Mouse (Mus musculus): ENCODE measurements around the gene Ggn. TPM values are rescaled to one million over a fixed set of nuclear protein-coding genes. Genes with fewer than 3 reads are reported as not detected.
"Not testable (repeated sequence)": the region's sequence is repeated elsewhere in the genome, so short reads cannot be mapped to it uniquely, and the experiment has no call there.

Gene Ggn
- polyA plus RNA-seq, 1 experiment from 2014 or later = 0.36 TPM

DNA sequence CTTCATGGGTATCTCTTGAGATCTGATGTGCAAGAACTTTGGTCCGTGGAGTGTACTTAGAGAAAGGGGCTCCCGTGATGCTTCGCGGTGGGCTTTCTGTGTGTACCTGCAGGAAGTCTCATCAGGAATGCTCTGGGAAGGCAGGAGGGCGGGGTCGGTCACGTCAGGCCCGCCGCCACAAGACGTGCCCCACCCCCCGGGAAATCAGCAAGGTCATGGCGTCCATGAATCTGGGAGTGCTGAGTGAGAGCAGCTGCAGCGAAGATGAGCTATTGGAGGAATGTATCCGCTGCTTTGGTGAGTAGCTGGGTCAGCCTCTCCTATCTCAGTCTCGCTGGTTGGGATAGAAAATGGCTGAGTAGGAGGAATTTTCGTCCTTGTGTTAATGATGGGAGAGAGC, 32.6 kb upstream of the Ggn start:
- 41% methylated on average over 16 of the region's 16 CpGs for WGBS
- Histone ChIP-seq H3K4me2 (replicated peaks) (no peak overlapping the region), H3K27ac (no peak overlapping the region), H3K36me3 (replicated peaks; ENCODE audit: control insufficient read depth, insufficient read depth) (no peaks in the 10 kb centered on the region), H3K4me3 (replicated peaks; ENCODE audit: low read length) (no peak overlapping the region), H3K27me3 (ENCODE audit: control insufficient read depth, insufficient read depth, low read length) (peaks cover 20% of the 10 kb centered on the region), H3K9me3 (ENCODE audit: control insufficient read depth, low read length) (no peaks in the 10 kb centered on the region), H3K4me1 (replicated peaks; ENCODE audit: control insufficient read depth, insufficient read depth, low read length) (no peaks in the 10 kb centered on the region; the same call in 1 of the 2 replicates), H3K9ac (no peak overlapping the region)
- ATAC-seq (ENCODE audit: low FRiP score) (no peak), DNase-seq (ENCODE audit: low spot score) (no peak)

DNA sequence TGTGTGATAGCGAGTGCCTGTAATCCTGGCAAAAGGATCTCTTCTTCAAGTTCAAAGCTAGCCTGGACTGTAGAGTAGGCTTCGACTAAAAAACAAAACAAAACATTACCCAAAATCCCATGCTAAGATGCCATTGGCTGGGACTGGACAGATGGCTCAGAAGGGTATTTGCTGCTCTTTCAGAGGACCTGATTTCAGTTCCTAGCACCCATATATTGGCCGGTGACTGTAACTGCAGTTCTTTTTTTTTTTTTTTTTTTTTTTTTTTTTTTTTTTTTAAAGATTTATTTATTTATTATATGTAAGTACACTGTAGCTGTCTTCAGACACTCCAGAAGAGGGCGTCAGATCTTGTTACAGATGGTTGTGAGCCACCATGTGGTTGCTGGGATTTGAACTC, 30.8 kb upstream of the Ggn start:
- not testable (repeated sequence) for H3K36me3 ChIP-seq (replicated peaks; ENCODE audit: control insufficient read depth, insufficient read depth); H3K9ac ChIP-seq; H3K9me3 ChIP-seq (ENCODE audit: control insufficient read depth, low read length); H3K27ac ChIP-seq; H3K4me3 ChIP-seq (replicated peaks; ENCODE audit: low read length); DNase-seq (ENCODE audit: low spot score); ATAC-seq (ENCODE audit: low FRiP score); H3K4me2 ChIP-seq (replicated peaks); H3K4me1 ChIP-seq (replicated peaks; ENCODE audit: control insufficient read depth, insufficient read depth, low read length)
- 89% methylated on average over 3 of the region's 4 CpGs for WGBS
- H3K27me3 ChIP-seq (ENCODE audit: control insufficient read depth, insufficient read depth, low read length) = peaks cover 20% of the 10 kb centered on the region

DNA sequence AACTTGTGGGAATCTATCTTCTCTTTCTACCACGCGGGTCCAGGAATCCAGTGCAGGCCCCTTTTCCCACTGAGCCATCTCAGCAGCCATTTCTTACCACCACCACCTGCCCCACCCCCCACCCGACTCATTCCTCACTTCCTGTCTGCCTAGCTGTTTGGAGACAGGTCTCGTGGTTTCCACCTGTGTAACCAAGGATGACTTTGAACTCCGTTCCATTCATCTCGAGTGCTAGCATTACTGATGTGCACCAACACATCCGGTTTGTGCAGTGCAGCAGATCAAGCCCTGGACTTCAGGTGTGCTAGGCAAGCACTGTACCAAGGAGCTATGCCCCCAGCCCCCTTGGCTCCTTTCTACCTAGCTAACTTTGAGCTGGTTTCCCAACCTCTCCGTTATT, 28.6 kb upstream of the Ggn start:
- WGBS = 86% methylated on average over 8 of the region's 8 CpGs
- H3K4me3 ChIP-seq (replicated peaks; ENCODE audit: low read length) = no peak overlapping the region
- no peak overlapping the region for H3K27ac ChIP-seq
- H3K9me3 ChIP-seq (ENCODE audit: control insufficient read depth, low read length) = no peaks in the 10 kb centered on the region
- H3K9ac ChIP-seq = no peak overlapping the region
- DNase-seq (ENCODE audit: low spot score) (no peak), ATAC-seq (ENCODE audit: low FRiP score) (no peak)
- H3K4me1 ChIP-seq (replicated peaks; ENCODE audit: control insufficient read depth, insufficient read depth, low read length) = no peaks in the 10 kb centered on the region
- no peak overlapping the region for H3K4me2 ChIP-seq (replicated peaks)
- H3K27me3 ChIP-seq (ENCODE audit: control insufficient read depth, insufficient read depth, low read length) = peaks cover 3% of the 10 kb centered on the region; the same call in 1 of the 2 replicates
- no peaks in the 10 kb centered on the region for H3K36me3 ChIP-seq (replicated peaks; ENCODE audit: control insufficient read depth, insufficient read depth)

DNA sequence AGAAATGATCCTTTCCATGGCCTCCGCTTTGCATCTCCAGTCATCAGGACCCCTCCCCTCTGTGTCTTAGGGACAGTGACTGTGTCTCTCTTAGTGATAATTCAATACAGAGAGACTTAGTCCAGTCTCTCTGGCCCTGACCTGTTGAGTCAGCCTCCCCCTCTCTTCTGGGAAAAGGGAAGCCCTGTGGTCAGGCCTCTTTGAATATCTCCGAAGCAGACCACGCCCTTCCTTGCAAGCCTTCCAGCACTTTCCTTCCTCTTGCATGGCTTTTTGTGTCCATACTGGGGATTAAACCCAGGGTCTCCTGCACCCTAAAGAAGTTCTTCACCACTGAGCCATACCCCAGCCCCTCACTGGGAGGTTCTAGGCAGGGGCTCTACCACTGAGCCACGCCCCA, 26.0 kb upstream of the Ggn start:
- Histone ChIP-seq H3K4me3 (replicated peaks; ENCODE audit: low read length) (no peak overlapping the region), H3K36me3 (replicated peaks; ENCODE audit: control insufficient read depth, insufficient read depth) (no peaks in the 10 kb centered on the region), H3K4me1 (replicated peaks; ENCODE audit: control insufficient read depth, insufficient read depth, low read length) (no peaks in the 10 kb centered on the region), H3K27ac (no peak overlapping the region), H3K9ac (no peak overlapping the region), H3K27me3 (ENCODE audit: control insufficient read depth, insufficient read depth, low read length) (no peaks in the 10 kb centered on the region), H3K9me3 (ENCODE audit: control insufficient read depth, low read length) (no peaks in the 10 kb centered on the region), H3K4me2 (replicated peaks) (no peak overlapping the region)
- DNase-seq (ENCODE audit: low spot score) (no peak), ATAC-seq (ENCODE audit: low FRiP score) (no peak)
- WGBS = 90% methylated on average over 4 of the region's 4 CpGs

DNA sequence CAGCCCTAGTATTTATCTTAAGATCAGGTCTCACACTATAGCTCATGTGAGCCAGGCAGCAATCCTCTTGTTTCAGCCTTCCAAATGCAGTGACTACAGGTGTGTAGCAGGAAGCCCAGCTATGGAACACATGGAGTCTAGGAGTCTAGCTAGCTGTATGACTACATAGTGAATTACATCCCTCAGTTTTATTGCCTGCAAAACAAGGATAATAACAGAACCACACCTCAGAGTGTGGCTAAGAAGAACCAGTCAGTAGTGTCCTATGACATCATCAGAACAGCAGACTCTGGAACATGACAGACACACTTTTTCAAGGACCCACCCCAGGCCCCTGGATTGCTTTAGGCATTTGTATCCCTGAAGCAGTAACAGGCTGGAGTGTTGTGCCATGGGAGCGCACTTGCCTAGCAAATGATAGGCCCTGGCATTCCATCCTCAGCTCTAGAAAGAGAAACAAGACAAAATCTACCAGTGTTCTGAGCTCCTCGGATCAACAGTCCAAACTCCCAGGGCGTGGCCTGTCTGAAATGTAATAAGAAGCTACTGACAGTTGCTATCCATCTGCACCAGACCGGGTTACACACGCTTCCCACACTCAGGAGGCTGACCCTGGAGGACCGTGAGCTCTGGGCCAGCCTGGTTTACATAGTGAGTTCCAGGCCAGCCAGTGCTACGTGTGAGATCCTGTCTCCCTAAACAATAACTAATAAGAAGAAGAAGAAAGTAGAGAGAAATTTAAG, 23.2 kb upstream of the Ggn start:
- no peaks in the 10 kb centered on the region for H3K9me3 ChIP-seq (ENCODE audit: control insufficient read depth, low read length)
- H3K4me2 ChIP-seq (replicated peaks) = no peak overlapping the region
- H3K4me3 ChIP-seq (replicated peaks; ENCODE audit: low read length) = no peak overlapping the region
- no peaks in the 10 kb centered on the region for H3K4me1 ChIP-seq (replicated peaks; ENCODE audit: control insufficient read depth, insufficient read depth, low read length)
- H3K36me3 ChIP-seq (replicated peaks; ENCODE audit: control insufficient read depth, insufficient read depth) = no peaks in the 10 kb centered on the region
- H3K27me3 ChIP-seq (ENCODE audit: control insufficient read depth, insufficient read depth, low read length) = no peaks in the 10 kb centered on the region
- DNase-seq (ENCODE audit: low spot score) = no peak
- no peak overlapping the region for H3K27ac ChIP-seq
- no peak for ATAC-seq (ENCODE audit: low FRiP score)
- no peak overlapping the region for H3K9ac ChIP-seq
- WGBS = 88% methylated on average over 7 of the region's 7 CpGs

DNA sequence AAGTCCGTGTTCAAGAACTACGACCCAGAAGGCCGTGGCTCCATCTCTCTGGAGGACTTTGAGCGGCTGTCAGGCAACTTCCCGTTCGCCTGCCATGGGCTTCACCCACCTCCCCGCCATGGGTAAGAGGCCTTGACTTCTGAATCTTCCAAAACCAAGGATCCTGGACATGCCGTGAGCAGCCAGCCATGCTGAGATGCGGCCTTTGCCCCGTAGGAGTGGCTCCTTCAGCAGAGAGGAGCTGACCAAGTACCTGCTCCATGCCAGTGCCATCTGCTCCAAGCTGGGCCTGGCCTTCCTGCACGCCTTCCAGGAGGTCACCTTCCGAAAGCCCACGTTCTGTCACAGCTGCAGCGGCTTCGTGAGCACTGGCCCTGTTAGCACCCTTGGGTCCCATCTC, 21.2 kb upstream of the Ggn start:
- DNase-seq (ENCODE audit: low spot score) (no peak), ATAC-seq (ENCODE audit: low FRiP score) (no peak)
- Histone ChIP-seq H3K27me3 (ENCODE audit: control insufficient read depth, insufficient read depth, low read length) (no peaks in the 10 kb centered on the region), H3K9me3 (ENCODE audit: control insufficient read depth, low read length) (no peaks in the 10 kb centered on the region), H3K4me1 (replicated peaks; ENCODE audit: control insufficient read depth, insufficient read depth, low read length) (no peaks in the 10 kb centered on the region), H3K4me3 (replicated peaks; ENCODE audit: low read length) (no peak overlapping the region), H3K27ac (no peak overlapping the region), H3K4me2 (replicated peaks) (no peak overlapping the region), H3K36me3 (replicated peaks; ENCODE audit: control insufficient read depth, insufficient read depth) (no peaks in the 10 kb centered on the region), H3K9ac (no peak overlapping the region)
- 85% methylated on average over 15 of the region's 15 CpGs for WGBS

DNA sequence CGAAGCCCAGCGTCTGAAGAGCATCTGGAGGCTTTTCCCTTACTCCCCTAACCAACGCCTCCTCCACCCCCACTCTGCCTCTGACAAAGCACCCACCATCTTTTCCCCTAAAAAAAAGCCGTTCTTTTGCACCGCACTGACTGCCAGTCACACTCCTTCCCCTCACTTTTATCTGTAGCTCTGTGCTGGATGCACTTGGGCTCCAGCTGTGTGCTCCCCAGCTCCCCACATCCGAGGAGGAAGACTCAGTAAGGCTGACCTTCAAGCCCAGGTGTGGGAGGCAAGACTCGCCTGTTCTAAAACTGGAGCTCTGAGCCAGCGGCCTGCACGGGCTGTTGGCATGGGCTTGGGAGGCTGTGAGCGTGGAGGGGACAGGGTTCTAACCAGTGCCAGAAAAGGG, 18.5 kb upstream of the Ggn start:
- Histone ChIP-seq H3K9me3 (ENCODE audit: control insufficient read depth, low read length) (no peaks in the 10 kb centered on the region; the same call in 1 of the 2 replicates), H3K4me2 (replicated peaks) (no peak overlapping the region), H3K4me1 (replicated peaks; ENCODE audit: control insufficient read depth, insufficient read depth, low read length) (0 out of 2 replicates have a peak, but pooled peaks cover 5% of the 10 kb centered on the region), H3K27me3 (ENCODE audit: control insufficient read depth, insufficient read depth, low read length) (no peaks in the 10 kb centered on the region), H3K27ac (no peak overlapping the region), H3K9ac (no peak overlapping the region), H3K4me3 (replicated peaks; ENCODE audit: low read length) (no peak overlapping the region), H3K36me3 (replicated peaks; ENCODE audit: control insufficient read depth, insufficient read depth) (no peaks in the 10 kb centered on the region)
- DNase-seq (ENCODE audit: low spot score) (no peak), ATAC-seq (ENCODE audit: low FRiP score) (no peak)
- WGBS = 67% methylated on average over 10 of the region's 10 CpGs

DNA sequence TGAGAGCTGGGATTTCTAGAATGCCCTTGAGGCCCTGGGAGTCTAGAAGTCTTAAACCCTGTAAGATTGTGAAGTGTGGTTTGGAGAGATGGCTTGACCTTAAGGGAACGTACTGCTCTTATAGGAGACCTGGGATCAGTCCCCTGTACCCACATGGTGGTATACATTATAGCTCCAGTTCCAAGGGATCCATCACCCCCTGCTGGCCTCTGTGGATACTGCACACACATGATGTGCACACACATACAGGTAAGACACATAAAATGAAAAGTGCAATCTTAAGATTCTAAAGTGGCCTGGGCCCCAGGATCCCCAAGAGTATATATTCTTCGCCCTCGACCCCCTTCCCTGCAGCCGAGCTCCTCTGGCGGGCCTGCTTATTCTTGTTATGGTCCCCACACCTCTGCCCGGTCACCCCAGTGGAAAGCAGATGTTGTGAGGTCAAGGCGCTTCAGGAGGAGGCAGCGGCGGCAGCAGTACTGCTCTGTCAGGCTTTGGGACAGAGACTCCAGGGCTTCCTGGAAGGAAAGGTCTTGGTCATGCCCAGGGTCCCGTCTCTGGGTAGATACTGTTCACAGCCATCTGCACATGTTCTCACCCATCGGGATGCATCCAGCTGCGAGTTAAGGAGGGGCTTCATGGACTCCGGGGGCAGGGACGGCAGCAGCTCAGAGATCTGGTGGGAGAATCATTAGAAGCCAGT, 15.8 kb upstream of the Ggn start:
- ATAC-seq (ENCODE audit: low FRiP score) (no peak), DNase-seq (ENCODE audit: low spot score) (no peak)
- 0 out of 2 replicates have a peak, but pooled peaks cover 5% of the 10 kb centered on the region for H3K27me3 ChIP-seq (ENCODE audit: control insufficient read depth, insufficient read depth, low read length)
- no peaks in the 10 kb centered on the region; the same call in 1 of the 2 replicates for H3K9me3 ChIP-seq (ENCODE audit: control insufficient read depth, low read length)
- no peak overlapping the region for H3K4me3 ChIP-seq (replicated peaks; ENCODE audit: low read length)
- no peaks in the 10 kb centered on the region for H3K36me3 ChIP-seq (replicated peaks; ENCODE audit: control insufficient read depth, insufficient read depth)
- no peak overlapping the region for H3K27ac ChIP-seq
- no peak overlapping the region for H3K4me2 ChIP-seq (replicated peaks)
- no peak overlapping the region for H3K9ac ChIP-seq
- H3K4me1 ChIP-seq (replicated peaks; ENCODE audit: control insufficient read depth, insufficient read depth, low read length) = 0 out of 2 replicates have a peak, but pooled peaks cover 5% of the 10 kb centered on the region
- 96% methylated on average over 14 of the region's 14 CpGs for WGBS

DNA sequence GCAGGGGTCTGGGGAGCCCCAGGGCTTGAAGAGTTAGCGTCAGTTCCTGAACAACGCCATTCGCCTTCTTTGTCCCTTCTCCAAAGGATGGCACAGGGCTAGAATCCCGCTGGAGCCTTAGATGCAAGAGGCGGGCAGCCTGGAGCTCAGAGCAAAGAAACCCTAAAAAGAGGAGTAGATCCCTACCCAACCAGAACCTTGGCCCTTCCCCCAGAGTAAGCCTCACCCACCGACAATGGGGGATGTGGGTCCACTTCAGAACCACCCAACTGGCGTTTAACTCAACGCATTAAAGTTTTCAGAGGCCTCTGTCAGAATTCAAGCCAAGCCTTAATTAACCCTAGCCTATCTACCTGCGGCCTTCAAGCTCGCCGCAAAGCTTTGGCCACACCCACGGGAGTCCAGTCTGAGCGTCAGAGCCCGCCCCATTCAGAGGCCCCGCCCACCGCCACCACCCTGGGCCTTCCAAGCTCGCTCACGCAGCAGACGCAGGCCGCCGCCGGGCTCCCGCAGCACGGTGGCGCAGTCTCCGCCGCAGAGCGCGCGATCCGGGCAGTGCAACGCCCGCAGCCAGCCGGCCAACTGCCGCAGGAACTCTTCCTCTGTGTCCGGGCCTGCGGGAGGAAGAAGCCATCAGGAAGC, 14.7 kb upstream of the Ggn start:
- 7% methylated on average over 37 of the region's 37 CpGs for WGBS
- no peaks in the 10 kb centered on the region for H3K36me3 ChIP-seq (replicated peaks; ENCODE audit: control insufficient read depth, insufficient read depth)
- peak; percentile 90 for ATAC-seq (ENCODE audit: low FRiP score)

More for the DNA sequence above, 14.7 kb upstream of the Ggn start:
- H3K9me3 ChIP-seq (ENCODE audit: control insufficient read depth, low read length) = no peaks in the 10 kb centered on the region; the same call in 1 of the 2 replicates
- peak overlapping the region; percentile 81 for H3K9ac ChIP-seq
- 0 out of 2 replicates have a peak, but pooled peaks cover 5% of the 10 kb centered on the region for H3K27me3 ChIP-seq (ENCODE audit: control insufficient read depth, insufficient read depth, low read length)
- H3K4me2 ChIP-seq (replicated peaks) = peak overlapping the region; percentile 90
- peak overlapping the region; percentile 82 for H3K4me3 ChIP-seq (replicated peaks; ENCODE audit: low read length)
- 0 out of 2 replicates have a peak, but pooled peaks cover 5% of the 10 kb centered on the region for H3K4me1 ChIP-seq (replicated peaks; ENCODE audit: control insufficient read depth, insufficient read depth, low read length)
- peak overlapping the region; percentile 89 for H3K27ac ChIP-seq
- peak; percentile 86 for DNase-seq (ENCODE audit: low spot score)

Measured in hindbrain, embryonic 14.5 days (tissue).